Mouse (Mus musculus) cerebellum, adult 2 months (tissue): ENCODE measurements around the gene Zfhx2.
A peak's percentile ranks its signal among the peaks of the same experiment; 100 is the strongest.

Experiments used
- CTCF ChIP-seq: fragments of 200-500 bp; IDR thresholded peaks from 2 replicates; pipeline ENCODE4 v1.5.1; 2011; ENCODE audit warnings: low read depth, mild to moderate bottlenecking, control low read depth, low read length, moderate library complexity, borderline replicate concordance; ENCODE audit not compliant: insufficient read depth
- POLR2A ChIP-seq: fragments of 200-500 bp; IDR thresholded peaks from 2 replicates; pipeline ENCODE4 v1.6.1; 2011; ENCODE audit warnings: low read length, control low read depth, borderline replicate concordance; ENCODE audit not compliant: insufficient read depth

- TF ChIP-seq POLR2A (peak; percentile 28; the same call in 1 of the 2 replicates), CTCF (peak; percentile 94)
Observed at GRCm38 (mm10) chr14:55079214-55079970, 12.7 kb downstream of the Zfhx2 start.
